Mouse (Mus musculus): ENCODE results near the gene Irf7.

The Irf7 gene

GRCm38 (mm10) chr7:141265739-141266561 is at the start of gene Irf7:
Gene Irf7 (minus strand): TSS chr7:141266481.
- DNase-seq: peak in 1 of 2 experiments; percentile 36

- DNase-seq: peak; percentile 62 to 67
Observed at GRCm38 (mm10) chr7:141315974-141316373, 49.7 kb upstream of the Irf7 start.

GRCm38 (mm10) chr7:141315076-141315475 is 48.8 kb upstream of the Irf7 start:
- DNase-seq: no peak

GRCm38 (mm10) chr7:141314416-141314815 is 48.1 kb upstream of the Irf7 start:
- no peak for DNase-seq

- DNase-seq: no peak
Observed at GRCm38 (mm10) chr7:141304537-141304936, 38.3 kb upstream of the Irf7 start.

GRCm38 (mm10) chr7:141302702-141303268 is 36.5 kb upstream of the Irf7 start:
- no peak for DNase-seq

GRCm38 (mm10) chr7:141301386-141301785 is 35.1 kb upstream of the Irf7 start:
- peak; percentile 82 to 88 for DNase-seq

GRCm38 (mm10) chr7:141299175-141299574 is 32.9 kb upstream of the Irf7 start:
- peak; percentile 85 to 88 for DNase-seq

- DNase-seq: peak; percentile 45 to 54
Observed at GRCm38 (mm10) chr7:141297926-141298650, 31.8 kb upstream of the Irf7 start.

GRCm38 (mm10) chr7:141294479-141294878 is 28.2 kb upstream of the Irf7 start:
- no peak for DNase-seq

- DNase-seq: peak; percentile 64 to 69
Observed at GRCm38 (mm10) chr7:141293852-141294471, 27.7 kb upstream of the Irf7 start.

- DNase-seq: peak in 1 of 2 experiments; percentile 29
Observed at GRCm38 (mm10) chr7:141292583-141293388, 26.5 kb upstream of the Irf7 start.

GRCm38 (mm10) chr7:141291921-141292582 is 25.8 kb upstream of the Irf7 start, which contains the start of gene Drd4:
Gene Drd4 (plus strand): TSS chr7:141292006.
- DNase-seq: peak; percentile 47 to 50

- no peak for DNase-seq
Observed at GRCm38 (mm10) chr7:141288042-141288441, 21.8 kb upstream of the Irf7 start.

- DNase-seq: peak; percentile 47 to 65
Observed at GRCm38 (mm10) chr7:141282756-141283155, 16.5 kb upstream of the Irf7 start.

- no peak for DNase-seq
Observed at GRCm38 (mm10) chr7:141281442-141281841, 15.2 kb upstream of the Irf7 start.

- DNase-seq: peak; percentile 75 to 80
Observed at GRCm38 (mm10) chr7:141278766-141279590, 12.7 kb upstream of the Irf7 start, which contains the start of gene Sct. Gene Sct (minus strand): TSS chr7:141279133.

- DNase-seq: no peak
Observed at GRCm38 (mm10) chr7:141277701-141278678, 11.7 kb upstream of the Irf7 start.

- DNase-seq: peak; percentile 56 to 59
Observed at GRCm38 (mm10) chr7:141276546-141276945, 10.3 kb upstream of the Irf7 start, which contains the start of gene Cdhr5. Gene Cdhr5 (minus strand): TSS chr7:141276786.

Data from cerebellum, postnatal 10 days (tissue).